Mouse (Mus musculus): ENCODE measurements at regions not wholly inside any gene's neighbourhood (a gene's known extent, or its start where the extent isn't known, plus 50 kb on each side); places are given as distances from the start of the nearest gene placed in this dataset.

DNA sequence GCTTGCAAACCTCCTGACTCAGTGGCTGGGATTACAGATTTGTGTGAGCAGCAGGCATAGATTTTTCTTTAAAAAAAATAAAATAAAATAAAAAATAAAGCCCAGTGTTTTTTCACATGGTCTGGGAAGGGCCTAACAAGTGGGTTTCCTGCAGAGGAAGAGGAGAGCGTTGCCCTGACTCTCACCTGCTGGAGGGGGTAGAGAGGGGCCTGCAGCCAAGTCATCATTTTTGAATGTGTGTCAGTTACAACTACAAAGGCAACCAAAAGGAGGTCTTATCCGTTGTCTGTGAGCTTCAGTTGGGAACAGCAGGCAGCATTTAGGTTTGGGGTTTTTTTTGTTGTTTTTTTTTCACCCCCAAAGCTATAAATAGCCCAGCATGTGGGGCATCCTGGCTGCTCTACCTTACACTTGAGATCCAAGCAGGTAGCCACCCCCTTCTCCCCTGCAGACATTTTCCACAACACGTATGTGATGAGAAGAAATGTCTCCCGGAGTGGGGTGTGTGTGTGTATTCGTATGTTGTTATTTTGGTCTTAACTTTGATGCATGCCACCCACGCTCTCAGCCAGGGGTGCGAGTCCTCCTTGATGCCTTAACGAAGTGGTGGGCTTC is 285.7 kb upstream of the 4930412O13Rik start:
- Histone ChIP-seq H3K4me2 (ENCODE audit: low read depth, low read length) (no peak overlapping the region), H3K9me3 (ENCODE audit: control insufficient read depth, low read length) (no peaks in the 10 kb centered on the region), H3K9ac (replicated peaks; ENCODE audit: low read depth, low read length) (no peak overlapping the region), H3K4me1 (ENCODE audit: control insufficient read depth, insufficient read depth, low read length) (no peaks in the 10 kb centered on the region), H3K27me3 (ENCODE audit: control insufficient read depth, insufficient read depth, low read length) (no peaks in the 10 kb centered on the region), H3K36me3 (ENCODE audit: control insufficient read depth, insufficient read depth, low read length) (no peaks in the 10 kb centered on the region), H3K4me3 (ENCODE audit: low read depth, low read length) (no peak overlapping the region), H3K27ac (ENCODE audit: low read depth, low read length) (no peak overlapping the region)
- no peak for ATAC-seq (ENCODE audit: low read depth)
- 75% methylated on average over 8 of the region's 8 CpGs for WGBS

GRCm38 (mm10) chr2:9596135-9596534 is 284.9 kb upstream of the 4930412O13Rik start:
- Histone ChIP-seq H3K27ac (ENCODE audit: low read depth, low read length) (no peak overlapping the region), H3K4me1 (ENCODE audit: control insufficient read depth, insufficient read depth, low read length) (no peaks in the 10 kb centered on the region), H3K9ac (replicated peaks; ENCODE audit: low read depth, low read length) (no peak overlapping the region), H3K27me3 (ENCODE audit: control insufficient read depth, insufficient read depth, low read length) (no peaks in the 10 kb centered on the region), H3K36me3 (ENCODE audit: control insufficient read depth, insufficient read depth, low read length) (no peaks in the 10 kb centered on the region), H3K4me2 (ENCODE audit: low read depth, low read length) (no peak overlapping the region), H3K9me3 (ENCODE audit: control insufficient read depth, low read length) (no peaks in the 10 kb centered on the region), H3K4me3 (ENCODE audit: low read depth, low read length) (no peak overlapping the region)
- 83% methylated on average over 12 of the region's 12 CpGs for WGBS
- no peak for ATAC-seq (ENCODE audit: low read depth)

GRCm38 (mm10) chr2:9604984-9605383 is 276.1 kb upstream of the 4930412O13Rik start:
- H3K27ac ChIP-seq (ENCODE audit: low read depth, low read length): no peak overlapping the region
- no peaks in the 10 kb centered on the region for H3K36me3 ChIP-seq (ENCODE audit: control insufficient read depth, insufficient read depth, low read length)
- H3K4me2 ChIP-seq (ENCODE audit: low read depth, low read length): no peak overlapping the region
- H3K4me3 ChIP-seq (ENCODE audit: low read depth, low read length): no peak overlapping the region
- no peaks in the 10 kb centered on the region for H3K4me1 ChIP-seq (ENCODE audit: control insufficient read depth, insufficient read depth, low read length)
- H3K9ac ChIP-seq (replicated peaks; ENCODE audit: low read depth, low read length): no peak overlapping the region
- no peaks in the 10 kb centered on the region for H3K9me3 ChIP-seq (ENCODE audit: control insufficient read depth, low read length)
- no peaks in the 10 kb centered on the region for H3K27me3 ChIP-seq (ENCODE audit: control insufficient read depth, insufficient read depth, low read length)
- 53% methylated on average over 6 of the region's 6 CpGs for WGBS
- ATAC-seq (ENCODE audit: low read depth): peak; percentile 74; the same call in 1 of the 2 replicates

GRCm38 (mm10) chr2:9607547-9607946 is 273.5 kb upstream of the 4930412O13Rik start:
- no peak overlapping the region for H3K9ac ChIP-seq (replicated peaks; ENCODE audit: low read depth, low read length)
- no peak for ATAC-seq (ENCODE audit: low read depth)
- 88% methylated on average over 2 of the region's 2 CpGs for WGBS

DNA sequence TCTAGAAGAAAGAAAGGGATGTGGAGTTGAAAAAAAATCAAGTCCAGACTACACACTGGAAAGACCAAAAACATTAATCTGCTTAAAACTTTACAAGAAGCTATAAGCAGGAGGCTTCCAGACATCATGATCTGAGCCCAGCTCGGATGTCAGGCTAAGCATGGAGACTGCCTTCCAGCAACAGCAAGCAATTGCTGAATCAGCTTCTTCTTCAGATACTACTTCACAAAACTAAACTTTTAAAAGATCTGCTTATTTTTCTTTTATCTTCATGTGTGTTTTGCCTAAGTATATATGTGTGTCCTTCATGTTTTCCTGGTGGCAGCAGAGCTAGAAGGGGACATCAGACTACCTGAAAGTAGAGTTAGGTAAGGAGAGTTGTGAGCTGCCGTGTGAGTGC is 266.6 kb upstream of the 4930412O13Rik start:
- H3K9me3 ChIP-seq (ENCODE audit: control insufficient read depth, low read length): no peaks in the 10 kb centered on the region
- no peak overlapping the region for H3K27ac ChIP-seq (ENCODE audit: low read depth, low read length)
- no peaks in the 10 kb centered on the region for H3K36me3 ChIP-seq (ENCODE audit: control insufficient read depth, insufficient read depth, low read length)
- H3K27me3 ChIP-seq (ENCODE audit: control insufficient read depth, insufficient read depth, low read length): no peaks in the 10 kb centered on the region
- H3K9ac ChIP-seq (replicated peaks; ENCODE audit: low read depth, low read length): no peak overlapping the region
- H3K4me3 ChIP-seq (ENCODE audit: low read depth, low read length): no peak overlapping the region
- ATAC-seq (ENCODE audit: low read depth): no peak
- no peak overlapping the region for H3K4me2 ChIP-seq (ENCODE audit: low read depth, low read length)
- H3K4me1 ChIP-seq (ENCODE audit: control insufficient read depth, insufficient read depth, low read length): no peaks in the 10 kb centered on the region
- WGBS: 85% methylated on average over 2 of the region's 2 CpGs

More at GRCm38 (mm10) chr2:9607547-9607946, 273.5 kb upstream of the 4930412O13Rik start:
- Histone ChIP-seq H3K27ac (ENCODE audit: low read depth, low read length) (no peak overlapping the region), H3K27me3 (ENCODE audit: control insufficient read depth, insufficient read depth, low read length) (no peaks in the 10 kb centered on the region), H3K4me1 (ENCODE audit: control insufficient read depth, insufficient read depth, low read length) (no peaks in the 10 kb centered on the region), H3K36me3 (ENCODE audit: control insufficient read depth, insufficient read depth, low read length) (no peaks in the 10 kb centered on the region), H3K4me2 (ENCODE audit: low read depth, low read length) (no peak overlapping the region), H3K4me3 (ENCODE audit: low read depth, low read length) (no peak overlapping the region), H3K9me3 (ENCODE audit: control insufficient read depth, low read length) (no peaks in the 10 kb centered on the region)

GRCm38 (mm10) chr2:9616292-9616691 is 264.8 kb upstream of the 4930412O13Rik start:
- H3K36me3 ChIP-seq (ENCODE audit: control insufficient read depth, insufficient read depth, low read length): no peaks in the 10 kb centered on the region
- H3K9me3 ChIP-seq (ENCODE audit: control insufficient read depth, low read length): no peaks in the 10 kb centered on the region
- no peak overlapping the region for H3K27ac ChIP-seq (ENCODE audit: low read depth, low read length)
- H3K4me2 ChIP-seq (ENCODE audit: low read depth, low read length): no peak overlapping the region
- no peak overlapping the region for H3K9ac ChIP-seq (replicated peaks; ENCODE audit: low read depth, low read length)
- WGBS: 82% methylated on average over 5 of the region's 5 CpGs
- ATAC-seq (ENCODE audit: low read depth): no peak
- H3K4me3 ChIP-seq (ENCODE audit: low read depth, low read length): no peak overlapping the region
- no peaks in the 10 kb centered on the region for H3K4me1 ChIP-seq (ENCODE audit: control insufficient read depth, insufficient read depth, low read length)
- no peaks in the 10 kb centered on the region for H3K27me3 ChIP-seq (ENCODE audit: control insufficient read depth, insufficient read depth, low read length)

- H3K27ac ChIP-seq (ENCODE audit: low read depth, low read length): no peak overlapping the region
Measured at GRCm38 (mm10) chr2:9620303-9621244, 260.5 kb upstream of the 4930412O13Rik start.

GRCm38 (mm10) chr2:9623702-9624101 is 257.4 kb upstream of the 4930412O13Rik start:
- Histone ChIP-seq H3K4me3 (ENCODE audit: low read depth, low read length) (no peak overlapping the region), H3K4me1 (ENCODE audit: control insufficient read depth, insufficient read depth, low read length) (no peaks in the 10 kb centered on the region), H3K27ac (ENCODE audit: low read depth, low read length) (no peak overlapping the region), H3K9me3 (ENCODE audit: control insufficient read depth, low read length) (no peaks in the 10 kb centered on the region), H3K36me3 (ENCODE audit: control insufficient read depth, insufficient read depth, low read length) (no peaks in the 10 kb centered on the region), H3K4me2 (ENCODE audit: low read depth, low read length) (no peak overlapping the region), H3K9ac (replicated peaks; ENCODE audit: low read depth, low read length) (no peak overlapping the region), H3K27me3 (ENCODE audit: control insufficient read depth, insufficient read depth, low read length) (no peaks in the 10 kb centered on the region)
- 82% methylated on average over 2 of the region's 2 CpGs for WGBS
- no peak for ATAC-seq (ENCODE audit: low read depth)

More at GRCm38 (mm10) chr2:9620303-9621244, 260.5 kb upstream of the 4930412O13Rik start:
- Histone ChIP-seq H3K27me3 (ENCODE audit: control insufficient read depth, insufficient read depth, low read length) (no peaks in the 10 kb centered on the region), H3K4me2 (ENCODE audit: low read depth, low read length) (no peak overlapping the region), H3K9ac (replicated peaks; ENCODE audit: low read depth, low read length) (no peak overlapping the region), H3K9me3 (ENCODE audit: control insufficient read depth, low read length) (no peaks in the 10 kb centered on the region), H3K4me1 (ENCODE audit: control insufficient read depth, insufficient read depth, low read length) (no peaks in the 10 kb centered on the region), H3K36me3 (ENCODE audit: control insufficient read depth, insufficient read depth, low read length) (no peaks in the 10 kb centered on the region), H3K4me3 (ENCODE audit: low read depth, low read length) (no peak overlapping the region)
- peak; percentile 96 for ATAC-seq (ENCODE audit: low read depth)
- 57% methylated on average over 21 of the region's 21 CpGs for WGBS

DNA sequence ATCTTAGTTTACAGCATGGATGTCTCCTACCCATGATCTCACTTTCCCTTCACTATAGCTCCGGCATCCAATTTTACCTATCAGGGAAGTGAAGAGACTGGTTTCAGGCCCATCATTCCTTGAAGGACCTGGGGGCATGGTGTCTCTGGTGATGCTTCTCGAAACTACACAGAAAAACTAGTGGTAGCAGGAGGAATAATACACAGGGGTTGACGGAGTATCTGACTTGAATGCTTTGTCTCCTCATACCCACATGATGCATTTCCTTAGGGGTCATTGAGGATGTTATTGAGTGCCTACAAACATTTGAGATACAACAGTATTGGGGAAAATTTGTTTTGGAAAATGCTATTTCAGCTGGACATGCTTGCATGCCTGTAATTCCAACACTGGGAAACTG is 253.0 kb upstream of the 4930412O13Rik start:
- Histone ChIP-seq H3K9ac (replicated peaks; ENCODE audit: low read depth, low read length) (no peak overlapping the region), H3K27ac (ENCODE audit: low read depth, low read length) (no peak overlapping the region), H3K4me3 (ENCODE audit: low read depth, low read length) (no peak overlapping the region), H3K4me1 (ENCODE audit: control insufficient read depth, insufficient read depth, low read length) (peaks cover 4% of the 10 kb centered on the region), H3K9me3 (ENCODE audit: control insufficient read depth, low read length) (no peaks in the 10 kb centered on the region), H3K27me3 (ENCODE audit: control insufficient read depth, insufficient read depth, low read length) (no peaks in the 10 kb centered on the region), H3K4me2 (ENCODE audit: low read depth, low read length) (no peak overlapping the region), H3K36me3 (ENCODE audit: control insufficient read depth, insufficient read depth, low read length) (no peaks in the 10 kb centered on the region)
- WGBS: 90% methylated on average over 3 of the region's 3 CpGs
- ATAC-seq (ENCODE audit: low read depth): no peak
